Mouse (Mus musculus) hematopoietic stem cell, adult 5-6 weeks (primary cell): Measurements from ENCODE around the gene Scarf2. TPM values are rescaled to one million over a fixed set of nuclear protein-coding genes. Genes with fewer than 3 reads are reported as not detected.
A peak's percentile ranks its signal among the peaks of the same experiment; 100 is the strongest.

Experiments used
- ATAC-seq, 2 experiments: fragments of 125-278 bp in 1 of 2; replicated peaks in 1 of 2; 2 replicates each; pipeline ENCODE4 v1.8.0; 2016 to 2017; ENCODE audit warnings: inconsistent platforms in 2 of 2, mild to moderate bottlenecking in 2 of 2, moderate number of reproducible peaks in 2 of 2, low read depth in 1 of 2, moderate TSS enrichment in 1 of 2; ENCODE audit not compliant: low FRiP score in 2 of 2, poor library complexity in 2 of 2, severe bottlenecking in 2 of 2, insufficient read depth in 1 of 2, low TSS enrichment in 1 of 2
- total RNA-seq: library from RNA; stranded (forward); fragments of 172-1452, 232-1000 nt; gene quantifications from 2 replicates; pipeline ENCODE4 v1.2.3, GENCODE M21; 2017

Gene Scarf2
- total RNA-seq, 1 experiment from 2014 or later, result not detected

DNA sequence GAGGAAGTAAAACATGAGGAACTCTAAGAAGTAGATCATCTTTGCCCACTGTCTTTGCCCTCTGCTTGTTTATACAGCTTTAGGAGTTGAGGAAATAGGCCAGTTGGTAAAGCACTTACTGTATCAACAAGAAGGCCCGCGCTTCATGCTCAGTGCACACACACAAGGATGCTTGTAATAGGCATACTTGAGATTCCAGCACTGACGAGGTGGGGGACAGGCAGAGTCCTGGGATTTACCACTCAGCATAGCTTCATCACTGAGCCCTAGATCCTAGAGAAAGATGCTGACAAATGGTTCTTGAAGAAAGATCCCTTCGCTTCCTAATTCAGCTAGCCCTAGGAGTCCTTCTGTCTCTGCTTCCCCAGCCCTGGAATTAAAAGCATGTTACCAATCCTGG is 16.1 kb downstream of the Scarf2 start:
- ATAC-seq, result no peak

DNA sequence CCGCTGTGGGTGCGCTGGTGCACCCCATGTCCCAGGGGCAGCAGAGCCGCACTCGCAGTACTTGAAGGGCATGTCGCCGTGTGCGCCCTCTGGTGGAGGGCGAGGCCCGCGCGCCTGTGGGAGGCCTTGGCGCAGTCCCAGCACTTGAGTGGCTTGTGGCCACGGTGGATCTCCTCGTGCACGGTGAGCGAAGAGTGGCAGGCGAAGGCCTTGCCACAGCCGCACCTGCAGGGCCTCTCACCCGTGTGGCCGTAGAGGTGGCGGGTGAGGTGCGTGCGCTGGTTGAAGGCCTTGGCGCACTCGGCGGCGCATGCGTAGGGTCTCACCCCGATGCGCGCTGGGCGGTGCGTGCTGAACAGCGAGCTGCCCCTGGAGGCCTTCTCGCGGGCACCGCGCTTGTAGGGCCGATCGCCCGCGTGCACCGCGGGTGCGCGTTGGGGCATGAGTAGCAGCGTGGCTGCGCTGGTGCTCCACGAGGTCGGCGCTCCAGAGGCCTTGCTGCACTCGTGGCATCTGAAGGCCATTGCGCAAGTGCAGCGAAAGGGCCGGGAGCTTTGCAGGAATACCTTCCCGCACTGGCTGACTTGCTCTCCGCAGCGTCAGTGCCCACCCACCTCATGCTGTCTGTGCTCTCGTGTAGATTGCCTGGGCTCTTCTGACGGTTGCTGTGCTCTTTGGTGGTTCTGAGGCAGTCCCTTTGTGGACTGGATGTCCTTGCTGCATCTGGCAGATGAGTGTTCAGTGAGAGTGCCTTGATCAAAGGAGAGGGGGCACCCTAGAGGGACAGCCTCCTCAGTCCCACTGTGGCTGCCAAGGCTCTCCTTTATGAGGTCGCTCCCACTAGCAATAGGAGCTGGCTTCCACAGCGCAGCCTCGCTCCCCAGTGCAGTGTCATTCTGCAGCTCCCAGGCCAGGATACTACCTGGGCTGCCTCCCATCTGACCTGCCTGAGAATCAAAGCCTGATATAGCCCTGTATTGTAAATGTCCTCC is 18.6 kb downstream of the Scarf2 start:
- ATAC-seq, result peak; percentile 89 to 90

GRCm38 (mm10) chr16:17816528-17816927 is 19.4 kb downstream of the Scarf2 start:
- no peak for ATAC-seq

DNA sequence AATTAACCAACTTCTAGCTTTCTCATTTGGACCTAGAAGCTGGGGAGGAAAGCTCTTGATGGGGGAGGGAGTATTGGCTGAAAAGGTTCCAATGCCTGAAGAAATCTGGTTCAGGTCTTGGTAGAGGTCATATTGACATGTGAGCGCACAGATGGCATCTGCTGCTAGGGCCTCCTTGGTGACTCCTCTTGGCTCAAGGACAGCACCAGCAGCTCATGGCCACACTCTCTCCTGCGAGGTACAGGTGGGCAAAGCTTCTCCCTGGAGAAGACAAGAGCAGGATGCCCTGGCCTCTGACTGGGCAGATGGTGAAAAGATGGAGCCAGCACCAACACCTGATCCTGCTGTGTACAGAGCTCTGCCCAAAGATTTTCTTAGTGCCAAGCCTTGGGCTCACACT is 29.4 kb downstream of the Scarf2 start:
- no peak for ATAC-seq

- ATAC-seq, result no peak
Observed at GRCm38 (mm10) chr16:17828229-17828628, 31.1 kb downstream of the Scarf2 start.

DNA sequence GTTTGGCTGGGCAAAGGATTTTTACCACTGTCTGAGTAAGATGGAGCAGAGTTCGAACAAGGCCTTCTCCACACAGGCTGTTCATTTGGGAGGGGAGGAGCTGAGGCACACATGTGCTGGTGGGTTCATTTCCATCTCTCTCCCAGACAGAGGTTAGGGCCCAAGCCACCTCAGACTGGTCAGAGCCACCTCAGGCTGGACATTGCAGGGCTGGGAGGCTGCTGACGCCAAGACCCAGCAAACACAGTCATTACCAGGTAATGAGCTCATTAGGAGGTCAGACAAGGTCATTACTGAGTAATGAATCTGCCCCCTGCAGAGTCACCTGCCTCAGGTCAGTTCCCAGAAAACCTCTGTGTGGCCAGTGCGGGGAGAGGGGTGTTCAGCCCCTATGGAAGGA is 31.8 kb downstream of the Scarf2 start:
- ATAC-seq, result no peak

GRCm38 (mm10) chr16:17830385-17831178 is 33.5 kb downstream of the Scarf2 start:
- ATAC-seq, result no peak

DNA sequence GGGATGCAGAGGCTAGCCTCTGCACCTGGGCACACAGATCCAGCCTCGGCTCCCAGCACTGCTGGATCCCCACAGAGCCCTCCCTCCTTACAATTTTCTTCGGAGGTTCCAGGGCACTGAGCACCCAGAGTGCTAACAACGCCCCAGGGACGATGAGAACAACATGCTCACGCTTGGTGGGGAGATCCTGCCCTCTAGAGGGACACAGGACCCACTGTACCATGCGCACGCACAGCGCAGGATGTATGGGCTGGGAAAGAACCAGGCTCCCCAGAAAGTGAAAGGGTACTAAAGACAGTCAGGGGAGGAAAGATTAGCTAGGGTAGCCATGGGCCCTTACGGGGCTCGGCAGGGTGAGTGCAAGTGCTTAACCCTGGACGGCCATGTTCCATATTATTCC is 34.7 kb downstream of the Scarf2 start:
- 0 out of 4 replicates have a peak, but pooled peaks of 1 of the 2 experiments have one; percentile 29 for ATAC-seq

- ATAC-seq, result no peak
Observed at GRCm38 (mm10) chr16:17832821-17833220, 35.7 kb downstream of the Scarf2 start, which contains the start of gene B830017H08Rik. Gene B830017H08Rik, plus strand, starts transcription at chr16:17833121.

GRCm38 (mm10) chr16:17833321-17833680 is 36.2 kb downstream of the Scarf2 start:
- ATAC-seq, result no peak

GRCm38 (mm10) chr16:17833681-17834399 is 36.8 kb downstream of the Scarf2 start:
- ATAC-seq, result no peak

DNA sequence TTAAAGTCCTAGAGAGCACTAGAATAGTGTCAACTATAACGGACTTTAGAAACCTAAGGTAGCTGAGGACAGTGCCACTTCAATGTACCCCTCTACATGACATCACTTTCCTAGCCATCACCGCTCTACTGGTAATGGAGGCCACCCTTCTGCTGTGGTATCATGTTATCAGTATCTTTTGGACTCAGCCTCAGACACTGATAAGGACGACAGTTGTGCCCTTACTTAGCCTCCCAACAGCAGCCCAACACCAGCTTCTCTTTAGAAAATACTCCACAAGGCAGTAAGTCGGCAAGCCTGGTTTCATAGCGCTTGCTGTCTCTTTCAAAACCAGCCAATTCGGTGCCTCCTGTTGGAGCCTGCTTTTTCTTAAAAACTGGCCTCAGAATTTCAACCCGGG is 37.5 kb downstream of the Scarf2 start:
- no peak for ATAC-seq

- no peak for ATAC-seq
Observed at GRCm38 (mm10) chr16:17835481-17835880, 38.4 kb downstream of the Scarf2 start.

DNA sequence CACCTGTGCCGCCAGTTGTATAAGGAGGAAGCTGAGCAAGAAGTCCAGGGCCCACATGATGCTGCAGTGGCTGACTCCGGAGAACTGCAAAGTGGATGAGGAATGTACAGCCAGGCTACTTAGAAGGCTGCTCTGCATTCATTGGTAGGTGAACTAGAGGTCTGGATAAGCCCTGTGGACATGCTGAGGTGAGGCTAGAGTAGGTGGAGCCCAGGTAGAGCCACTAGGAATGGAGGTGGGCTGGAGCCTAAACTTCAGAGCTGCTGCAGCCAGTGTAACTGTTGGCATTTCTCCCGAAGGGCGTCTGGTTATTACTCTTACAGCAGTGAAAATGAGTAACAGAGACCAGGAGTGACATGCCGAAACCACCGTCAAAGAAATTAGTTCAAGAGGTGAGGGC is 41.0 kb downstream of the Scarf2 start, which contains the start of gene Car15:
Gene Car15 (minus strand): TSS at position 314 of the 400 bp plus-strand sequence.
- ATAC-seq, result no peak

DNA sequence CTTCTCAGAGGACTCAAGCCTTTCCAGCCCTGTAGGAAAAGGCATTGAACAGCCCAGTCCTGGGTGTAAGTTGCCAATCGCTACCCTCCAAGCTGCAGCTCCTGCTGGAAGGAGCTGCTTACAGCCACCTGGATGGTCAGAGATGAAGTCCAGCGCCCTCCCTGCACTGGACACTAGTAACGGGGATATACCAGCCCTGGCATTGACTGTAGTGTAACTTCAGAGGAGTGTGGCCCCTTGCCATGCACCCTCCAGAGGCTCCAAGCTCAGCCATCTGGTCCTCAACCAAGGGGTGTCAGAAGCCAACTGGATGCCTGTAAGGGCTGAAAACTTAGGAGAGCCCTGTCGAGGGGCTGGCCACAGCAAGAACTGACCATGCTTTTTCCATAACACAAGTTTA is 42.9 kb downstream of the Scarf2 start:
- ATAC-seq, result no peak

DNA sequence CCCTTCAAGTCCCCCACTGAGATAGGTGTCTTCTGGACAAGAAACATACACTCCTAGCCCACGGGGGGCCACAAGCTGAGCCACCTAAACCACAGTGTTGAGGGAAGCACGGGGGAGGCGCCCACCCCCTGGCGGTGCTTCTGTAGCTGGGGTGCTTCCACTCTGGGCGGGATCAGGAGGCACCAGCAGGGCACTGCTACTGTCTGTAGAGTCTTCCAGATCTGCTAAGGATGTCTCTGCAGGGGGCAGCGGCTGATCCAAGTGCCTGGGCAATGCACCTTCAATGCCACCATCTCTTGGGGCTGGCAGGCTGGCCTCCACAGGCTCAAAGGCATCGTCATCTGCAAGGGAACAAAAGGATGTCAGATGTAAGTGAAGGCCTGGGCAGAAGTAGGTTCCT is 45.4 kb downstream of the Scarf2 start:
- ATAC-seq, result no peak

DNA sequence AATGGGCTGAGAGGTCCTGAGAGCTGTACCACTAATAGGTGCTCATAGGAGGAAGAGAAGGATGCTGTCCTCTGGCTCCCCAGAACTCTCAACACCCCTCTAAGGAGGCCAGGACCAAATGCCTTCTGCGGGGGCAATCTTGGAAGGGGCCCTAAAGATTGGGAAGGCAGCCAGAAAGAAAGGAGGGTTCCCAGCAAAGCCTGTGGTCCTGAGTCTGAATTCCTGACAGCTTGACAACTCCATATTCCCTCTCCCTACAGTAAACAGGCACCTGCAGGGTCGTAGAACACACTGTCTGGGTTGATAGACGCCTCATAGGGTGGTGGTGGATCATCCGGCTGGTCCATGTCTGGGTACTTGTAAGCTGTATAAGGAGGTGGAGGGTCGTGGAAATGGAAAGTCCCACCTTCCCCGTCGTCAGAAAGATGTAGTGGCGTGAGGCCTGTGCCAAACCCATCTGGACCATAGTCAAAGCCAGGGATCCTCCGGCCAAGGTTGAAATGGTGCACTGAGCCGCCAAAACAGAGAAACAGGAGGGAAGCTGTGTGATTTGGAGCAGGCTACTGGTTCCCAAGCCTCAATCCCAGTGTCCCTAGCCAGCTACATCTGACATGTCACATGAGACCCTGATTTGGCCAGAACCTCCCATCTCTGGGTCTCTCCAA is 46.8 kb downstream of the Scarf2 start:
- ATAC-seq, result no peak
